Mouse (Mus musculus): ENCODE data around the gene Ccnb1. TPM values are rescaled to one million over a fixed set of nuclear protein-coding genes. Genes with fewer than 3 reads are reported as not detected.

Gene Ccnb1
- 1 to 10 TPM; 3.6 to 5.4 TPM for total RNA-seq (2023)

GRCm38 (mm10) chr13:100786414-100786867, at the start of gene Ccnb1:
Ccnb1 (minus strand) TSS chr13:100786570.

GRCm38 (mm10) chr13:100832741-100833639, 46.6 kb upstream of the Ccnb1 start, which contains the start of gene Slc30a5:
Slc30a5 (minus strand) TSS chr13:100833427.

GRCm38 (mm10) chr13:100775252-100776055, 10.9 kb downstream of the Ccnb1 start, which contains the start of gene Cenph:
Cenph (minus strand) TSS chr13:100775899.

GRCm38 (mm10) chr13:100744036-100744744, 42.2 kb downstream of the Ccnb1 start, which contains the start of gene Mrps36:
Mrps36 (minus strand) TSS chr13:100744659.

GRCm38 (mm10) chr13:100730861-100731176, 55.6 kb downstream of the Ccnb1 start, which contains the start of gene Cdk7:
Cdk7 (minus strand) TSS chr13:100730939.

Other genes with a start within 250 kb of the Ccnb1 start
- not detected for gene Ocln, start 233.9 kb downstream of the Ccnb1 start, total RNA-seq (2023)
- gene Marveld2, start 169.6 kb downstream of the Ccnb1 start, total RNA-seq (2023) = 1 to 10 TPM; 3.0 to 3.2 TPM
- 10 to 100 TPM; 61.6 to 70.6 TPM for gene Ak6, start 135.6 kb downstream of the Ccnb1 start, total RNA-seq (2023)
- 10 to 100 TPM; 21.3 to 23.1 TPM for gene Rad17, start 135.5 kb downstream of the Ccnb1 start, total RNA-seq (2023)
- 10 to 100 TPM in 1 of 2 experiments, 1 to 10 TPM in 1; 8.3 to 16.2 TPM for gene Taf9, start 135.0 kb downstream of the Ccnb1 start, total RNA-seq (2023)
- gene Ccdc125, start 116.9 kb downstream of the Ccnb1 start, total RNA-seq (2023) = 10 to 100 TPM in 1 of 2 experiments, 1 to 10 TPM in 1; 10.0 to 17.8 TPM
- gene Cdk7, start 55.6 kb downstream of the Ccnb1 start, total RNA-seq (2023) = 10 to 100 TPM; 33.9 to 39.8 TPM
- gene Mrps36, start 41.9 kb downstream of the Ccnb1 start, total RNA-seq (2023) = 10 to 100 TPM; 31.4 to 34.1 TPM
- gene Cenph, start 10.7 kb downstream of the Ccnb1 start, total RNA-seq (2023) = 1 to 10 TPM; 1.5 to 1.6 TPM
- gene Slc30a5, start 46.9 kb upstream of the Ccnb1 start, total RNA-seq (2023) = 10 to 100 TPM; 45.8 to 49.5 TPM

Data from T-cell, adult 66 days (primary cell).